Mouse (Mus musculus): ENCODE data around the gene Rabepk. TPM values are rescaled to one million over a fixed set of nuclear protein-coding genes. Genes with fewer than 3 reads are reported as not detected.
A peak's percentile ranks its signal among the peaks of the same experiment; 100 is the strongest.
"Not testable (repeated sequence)": the region's sequence is repeated elsewhere in the genome, so short reads cannot be mapped to it uniquely, and the experiment has no call there.

Gene Rabepk
- polyA plus RNA-seq, 1 experiment from 2014 or later = 40.3 TPM

DNA sequence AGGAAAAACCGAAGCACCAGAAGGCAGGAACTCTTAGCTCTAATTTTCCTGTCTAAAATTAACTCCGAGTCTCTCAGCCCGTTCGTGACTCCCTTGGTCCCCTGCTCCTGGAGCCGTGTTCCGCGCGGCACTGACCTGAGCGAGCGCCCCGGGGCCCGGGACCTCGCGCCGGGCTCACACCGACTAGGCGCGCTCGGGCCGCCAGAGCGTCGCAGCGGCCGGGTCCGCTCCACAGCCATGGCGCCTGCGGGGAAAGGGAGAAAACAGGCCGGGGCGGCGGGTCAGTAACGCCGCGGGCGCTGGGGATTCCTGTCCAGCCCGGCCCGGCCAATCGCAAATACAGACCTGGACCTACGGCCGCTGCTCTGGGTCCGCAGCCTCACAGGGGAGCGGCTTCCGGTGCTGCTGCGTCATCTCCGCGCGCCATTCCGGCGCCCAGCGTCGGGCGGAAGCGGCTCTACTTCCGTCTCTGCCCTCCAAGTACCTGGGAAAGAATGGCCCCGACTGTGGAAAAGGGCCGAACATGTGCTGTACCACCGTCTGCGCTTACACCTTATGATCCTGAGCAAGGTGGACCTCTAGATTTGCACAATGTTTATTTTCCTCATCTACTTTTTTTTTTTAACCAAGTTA, 26.2 kb upstream of the Rabepk start, which contains the start of gene Fbxw2:
Fbxw2 (minus strand) TSS at position 485 of the 633 bp plus-strand sequence.
- H3K4me3 ChIP-seq = peak within 1 kb of the TSS; percentile 89
- peaks cover 20% of the 10 kb centered on the region for H3K4me1 ChIP-seq
- H3K36me3 ChIP-seq = peaks cover 17% of the 10 kb centered on the region
- H3K9me3 ChIP-seq (replicated peaks) = peaks cover 14% of the 10 kb centered on the region; the same call in 1 of the 2 replicates
- DNase-seq (ENCODE audit: low spot score) = peak; percentile 93
- peak within 1 kb of the TSS; percentile 89 for H3K27ac ChIP-seq (replicated peaks)
- under 1% methylated on average over 57 of the region's 57 CpGs for WGBS
- H3K27me3 ChIP-seq (ENCODE audit: low read depth, poor library complexity, severe bottlenecking) = no peaks in the 10 kb centered on the region

DNA sequence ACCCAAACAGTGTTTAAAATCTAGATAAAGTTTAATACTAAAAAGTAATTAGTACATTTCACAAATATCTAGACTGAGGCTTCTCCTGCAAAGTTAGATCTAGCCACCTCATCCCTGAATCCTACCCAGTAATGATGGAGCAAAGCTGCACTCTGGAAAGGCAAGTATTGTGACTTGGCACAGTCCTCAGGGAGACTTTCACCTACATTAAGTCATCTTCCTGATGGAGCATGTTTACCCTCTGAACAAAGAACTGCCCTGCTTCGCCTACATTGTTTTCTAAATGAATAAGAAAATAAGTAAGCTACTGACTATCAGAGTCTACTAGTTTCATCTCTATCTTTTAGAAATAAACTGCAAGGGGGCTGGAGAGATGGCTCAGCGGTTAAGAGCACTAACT, 18.8 kb upstream of the Rabepk start:
- 89% methylated on average over 2 of the region's 2 CpGs for WGBS

DNA sequence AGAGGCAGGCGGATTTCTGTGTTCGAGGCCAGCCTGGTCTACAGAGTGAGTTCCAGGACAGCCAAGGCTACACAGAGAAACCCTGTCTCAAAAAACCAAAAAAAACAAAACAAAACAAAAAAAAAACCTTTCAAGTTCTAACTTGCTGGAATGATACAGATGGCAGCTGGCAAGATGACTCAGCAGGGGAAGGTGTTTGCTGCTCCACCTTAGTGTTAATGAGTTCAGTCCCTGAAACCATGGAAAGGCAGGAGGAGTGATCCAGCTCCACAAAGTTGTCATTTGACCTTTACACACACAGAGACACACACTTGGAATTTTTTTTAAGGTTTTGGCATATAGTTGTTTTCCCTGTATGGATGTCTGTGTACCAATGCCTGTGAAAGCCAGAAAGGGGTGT, 16.2 kb upstream of the Rabepk start:
- not testable (repeated sequence) for H3K9me3 ChIP-seq (replicated peaks); H3K27ac ChIP-seq (replicated peaks); H3K27me3 ChIP-seq (ENCODE audit: low read depth, poor library complexity, severe bottlenecking); H3K4me1 ChIP-seq; H3K4me3 ChIP-seq; DNase-seq (ENCODE audit: low spot score)
- H3K36me3 ChIP-seq = peaks cover 93% of the 10 kb centered on the region
- WGBS = 94% methylated on average over 2 of the region's 2 CpGs

More for the DNA sequence above, 18.8 kb upstream of the Rabepk start:
- no peaks in the 10 kb centered on the region for H3K4me1 ChIP-seq
- H3K36me3 ChIP-seq = peaks cover 84% of the 10 kb centered on the region
- no peaks in the 10 kb centered on the region for H3K9me3 ChIP-seq (replicated peaks)
- H3K4me3 ChIP-seq = no peak overlapping the region
- no peaks in the 10 kb centered on the region for H3K27me3 ChIP-seq (ENCODE audit: low read depth, poor library complexity, severe bottlenecking)
- H3K27ac ChIP-seq (replicated peaks) = no peak overlapping the region
- no peak for DNase-seq (ENCODE audit: low spot score)

DNA sequence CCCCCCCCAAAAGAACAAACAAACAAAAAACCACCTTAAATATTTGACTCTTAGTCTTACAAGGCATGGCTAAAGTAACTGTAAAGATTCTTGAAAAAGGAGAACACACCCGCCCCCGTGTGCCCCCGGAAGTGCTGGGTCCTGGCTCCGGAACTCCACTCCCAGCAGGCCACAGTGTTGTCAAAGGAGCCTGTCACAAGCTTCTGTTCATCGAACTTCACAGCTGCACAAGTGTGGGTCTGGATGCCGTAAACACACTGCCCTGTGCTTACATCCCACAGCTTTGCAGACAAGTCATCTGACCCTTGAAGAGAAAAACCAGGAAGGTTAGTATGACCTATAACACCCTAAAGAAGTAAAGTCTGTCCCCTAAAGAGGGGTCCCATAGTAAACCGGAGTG, 13.0 kb upstream of the Rabepk start:
- H3K36me3 ChIP-seq = peaks cover 98% of the 10 kb centered on the region

DNA sequence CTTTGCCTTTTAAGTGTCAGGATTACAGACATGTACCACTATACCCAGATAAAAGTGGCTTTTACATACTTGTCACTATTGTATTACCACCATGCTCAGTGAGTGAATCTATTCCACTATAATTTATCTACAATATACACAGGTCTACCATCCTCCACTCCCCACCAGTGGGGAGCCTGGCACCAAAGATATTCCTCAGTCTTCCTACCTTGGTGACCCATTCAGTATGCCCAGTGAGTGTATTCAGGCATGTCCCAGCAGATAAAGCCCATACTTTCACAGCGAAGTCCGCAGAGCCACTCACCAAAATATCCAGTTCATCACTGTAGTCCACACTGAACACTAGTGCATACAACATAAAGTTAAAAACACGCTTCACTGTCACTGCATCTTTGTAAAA, 11.1 kb upstream of the Rabepk start:
- H3K27ac ChIP-seq (replicated peaks) = no peak overlapping the region
- no peak overlapping the region for H3K4me3 ChIP-seq
- H3K9me3 ChIP-seq (replicated peaks) = no peaks in the 10 kb centered on the region
- WGBS = 96% methylated on average over 3 of the region's 3 CpGs
- DNase-seq (ENCODE audit: low spot score) = no peak
- H3K36me3 ChIP-seq = peaks cover 97% of the 10 kb centered on the region
- no peaks in the 10 kb centered on the region for H3K4me1 ChIP-seq
- no peaks in the 10 kb centered on the region for H3K27me3 ChIP-seq (ENCODE audit: low read depth, poor library complexity, severe bottlenecking)

More for the DNA sequence above, 13.0 kb upstream of the Rabepk start:
- Histone ChIP-seq H3K4me3 (no peak overlapping the region), H3K9me3 (replicated peaks) (no peaks in the 10 kb centered on the region), H3K27ac (replicated peaks) (no peak overlapping the region), H3K4me1 (no peaks in the 10 kb centered on the region), H3K27me3 (ENCODE audit: low read depth, poor library complexity, severe bottlenecking) (no peaks in the 10 kb centered on the region)
- 89% methylated on average over 7 of the region's 7 CpGs for WGBS
- DNase-seq (ENCODE audit: low spot score) = no peak

DNA sequence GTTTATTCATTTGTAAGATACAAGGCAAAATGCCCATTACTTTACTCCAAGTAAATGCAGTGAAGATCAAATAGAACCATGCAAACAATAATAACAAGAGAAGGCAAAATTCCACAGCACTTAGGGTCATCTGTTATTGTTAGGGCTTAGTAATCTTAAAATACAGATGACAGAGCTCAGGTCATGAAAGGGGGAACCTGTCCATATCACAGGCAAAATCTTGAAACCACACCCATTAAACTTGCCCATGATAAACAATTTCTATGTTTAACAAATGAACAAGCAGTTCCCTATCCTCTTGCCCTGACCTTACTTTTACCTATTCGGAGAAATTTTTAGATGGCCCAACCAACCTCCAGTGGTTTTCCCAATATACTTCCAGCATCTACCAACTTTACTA, 9.9 kb upstream of the Rabepk start:
- no peaks in the 10 kb centered on the region for H3K9me3 ChIP-seq (replicated peaks)
- no peak overlapping the region for H3K27ac ChIP-seq (replicated peaks)
- H3K36me3 ChIP-seq = peaks cover 97% of the 10 kb centered on the region
- no peak overlapping the region for H3K4me3 ChIP-seq
- 86% methylated on average over 1 of the region's 1 CpGs for WGBS
- no peak for DNase-seq (ENCODE audit: low spot score)
- H3K27me3 ChIP-seq (ENCODE audit: low read depth, poor library complexity, severe bottlenecking) = no peaks in the 10 kb centered on the region
- no peaks in the 10 kb centered on the region for H3K4me1 ChIP-seq

DNA sequence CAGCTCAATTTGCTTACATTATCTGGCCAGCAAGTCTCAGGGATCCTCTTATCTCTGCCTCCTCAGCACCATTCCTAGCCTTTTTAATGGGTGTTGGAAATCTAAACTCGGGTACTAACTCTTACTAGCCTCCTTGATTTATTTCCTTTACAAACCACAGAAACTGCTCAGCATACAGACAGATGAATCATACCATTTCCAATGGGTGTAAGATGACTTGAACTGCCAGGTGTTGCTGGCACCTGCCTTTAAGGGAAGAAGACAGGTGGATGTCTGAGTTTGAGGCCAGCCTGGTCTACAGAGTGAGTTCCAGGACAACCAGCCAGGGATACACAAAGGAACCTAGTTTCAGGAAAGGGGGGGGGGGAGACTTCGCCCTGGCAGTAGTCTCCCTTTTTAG, 8.3 kb upstream of the Rabepk start:
- no peak overlapping the region for H3K27ac ChIP-seq (replicated peaks)
- 93% methylated on average over 2 of the region's 2 CpGs for WGBS
- peaks cover 92% of the 10 kb centered on the region for H3K36me3 ChIP-seq
- H3K4me3 ChIP-seq = no peak overlapping the region
- H3K4me1 ChIP-seq = peaks cover 11% of the 10 kb centered on the region
- no peaks in the 10 kb centered on the region for H3K27me3 ChIP-seq (ENCODE audit: low read depth, poor library complexity, severe bottlenecking)
- no peak for DNase-seq (ENCODE audit: low spot score)
- H3K9me3 ChIP-seq (replicated peaks) = no peaks in the 10 kb centered on the region

DNA sequence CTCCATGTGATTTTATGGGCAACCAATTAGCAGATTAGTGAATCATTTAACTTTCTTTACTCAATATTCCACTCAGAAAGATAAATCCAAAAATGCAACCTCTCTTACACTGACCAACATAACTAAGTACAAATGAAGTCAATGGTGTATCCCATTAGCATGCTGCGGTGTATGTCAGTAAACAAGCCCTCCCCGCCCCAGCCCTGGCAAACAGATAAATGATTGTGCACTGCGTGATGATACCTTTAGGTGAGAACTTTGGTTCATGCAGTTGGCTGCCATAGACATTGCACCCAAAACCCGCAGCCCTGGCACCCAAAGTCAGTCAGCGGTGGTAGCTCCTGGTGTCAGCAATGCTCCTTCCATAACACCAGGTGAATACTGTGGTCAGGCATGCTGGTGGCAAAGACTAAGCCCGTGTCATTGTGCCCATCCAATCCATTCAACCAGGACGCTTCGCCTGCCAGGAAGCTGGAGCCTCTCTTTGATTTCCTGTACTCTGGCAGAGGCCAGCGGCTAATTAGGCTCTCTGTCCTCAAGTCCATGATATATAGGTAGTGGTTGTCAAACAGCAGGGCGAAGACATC, 5.7 kb upstream of the Rabepk start:
- Histone ChIP-seq H3K27me3 (ENCODE audit: low read depth, poor library complexity, severe bottlenecking) (no peaks in the 10 kb centered on the region), H3K9me3 (replicated peaks) (no peaks in the 10 kb centered on the region), H3K36me3 (peaks cover 66% of the 10 kb centered on the region), H3K4me1 (peaks cover 13% of the 10 kb centered on the region), H3K27ac (replicated peaks) (no peak overlapping the region), H3K4me3 (no peak overlapping the region)
- 96% methylated on average over 10 of the region's 10 CpGs for whole genome bisulfite sequencing
- no peak for DNase-seq (ENCODE audit: low spot score)

DNA sequence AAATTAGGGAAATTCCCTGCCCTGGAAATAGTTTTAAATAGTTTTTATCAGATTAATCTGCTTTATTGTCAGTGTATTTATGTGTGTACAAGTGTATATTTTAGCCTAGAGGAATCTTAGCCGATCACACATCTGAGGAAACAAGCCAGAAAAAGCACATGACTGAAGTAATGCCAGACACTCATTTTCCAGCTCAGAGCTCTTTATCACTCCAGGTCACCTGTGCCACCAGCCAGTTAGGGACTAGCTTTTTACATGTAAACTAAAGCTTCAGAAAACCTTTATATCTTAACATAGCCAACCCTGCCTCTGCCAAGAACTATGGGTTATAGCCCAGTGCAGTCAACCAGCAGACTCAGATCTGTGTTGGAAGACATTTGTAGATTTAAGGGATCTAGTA, 5.1 kb upstream of the Rabepk start:
- H3K4me1 ChIP-seq = peaks cover 19% of the 10 kb centered on the region
- no peaks in the 10 kb centered on the region for H3K27me3 ChIP-seq (ENCODE audit: low read depth, poor library complexity, severe bottlenecking)
- no peaks in the 10 kb centered on the region for H3K9me3 ChIP-seq (replicated peaks)
- no peak overlapping the region for H3K27ac ChIP-seq (replicated peaks)
- no peak overlapping the region for H3K4me3 ChIP-seq
- DNase-seq (ENCODE audit: low spot score) = no peak
- peaks cover 59% of the 10 kb centered on the region for H3K36me3 ChIP-seq
- 93% methylated on average over 1 of the region's 1 CpGs for whole genome bisulfite sequencing

DNA sequence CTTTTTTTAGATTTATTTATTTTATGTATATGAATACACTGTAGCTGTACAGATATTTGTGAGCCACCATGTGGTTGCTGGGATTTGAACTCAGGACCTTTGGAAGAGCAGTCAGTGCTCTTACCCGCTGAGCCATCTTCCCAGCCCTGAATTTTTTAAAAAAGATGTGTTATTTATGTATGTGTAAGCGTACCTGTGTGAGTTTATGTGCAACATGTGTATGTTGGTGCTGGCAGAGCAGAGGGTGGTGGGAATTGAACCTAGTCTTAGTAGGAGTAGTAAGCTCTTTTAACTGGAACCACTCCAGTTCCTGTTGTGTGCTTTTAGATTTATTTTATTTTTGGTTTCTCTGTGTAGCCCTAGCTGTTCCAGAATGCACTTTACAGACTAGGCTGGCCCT, 4.5 kb upstream of the Rabepk start:
- no peak for DNase-seq (ENCODE audit: low spot score)
- no peak overlapping the region for H3K27ac ChIP-seq (replicated peaks)
- no peak overlapping the region for H3K4me3 ChIP-seq
- H3K4me1 ChIP-seq = peaks cover 25% of the 10 kb centered on the region
- no peaks in the 10 kb centered on the region for H3K27me3 ChIP-seq (ENCODE audit: low read depth, poor library complexity, severe bottlenecking)
- 92% methylated on average over 2 of the region's 2 CpGs for WGBS
- no peaks in the 10 kb centered on the region for H3K9me3 ChIP-seq (replicated peaks)
- peaks cover 53% of the 10 kb centered on the region for H3K36me3 ChIP-seq

DNA sequence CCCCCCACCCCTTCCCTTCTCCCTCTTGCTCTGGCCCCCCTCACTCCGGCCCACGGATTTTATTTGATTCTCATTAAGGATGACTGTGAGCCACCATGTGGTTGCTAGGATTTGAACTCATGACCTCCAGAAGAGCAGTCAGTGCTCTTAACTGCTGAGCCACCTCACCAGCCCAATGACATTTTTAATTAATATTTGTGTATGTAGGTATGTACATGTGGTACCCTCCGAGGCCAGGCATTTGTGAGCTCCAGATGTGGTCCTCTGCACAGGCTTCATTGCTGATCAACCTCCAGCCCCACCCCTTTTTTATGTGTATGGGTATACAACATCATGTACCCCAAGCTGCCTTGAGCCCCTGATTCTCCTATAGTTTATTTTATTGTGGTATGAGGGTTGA, 4.0 kb upstream of the Rabepk start:
- Histone ChIP-seq H3K36me3 (peaks cover 48% of the 10 kb centered on the region), H3K27me3 (ENCODE audit: low read depth, poor library complexity, severe bottlenecking) (no peaks in the 10 kb centered on the region), H3K27ac (replicated peaks) (no peak overlapping the region), H3K4me1 (peaks cover 29% of the 10 kb centered on the region), H3K9me3 (replicated peaks) (no peaks in the 10 kb centered on the region), H3K4me3 (peak overlapping the region; percentile 71)
- 89% methylated on average over 3 of the region's 3 CpGs for WGBS
- no peak for DNase-seq (ENCODE audit: low spot score)

DNA sequence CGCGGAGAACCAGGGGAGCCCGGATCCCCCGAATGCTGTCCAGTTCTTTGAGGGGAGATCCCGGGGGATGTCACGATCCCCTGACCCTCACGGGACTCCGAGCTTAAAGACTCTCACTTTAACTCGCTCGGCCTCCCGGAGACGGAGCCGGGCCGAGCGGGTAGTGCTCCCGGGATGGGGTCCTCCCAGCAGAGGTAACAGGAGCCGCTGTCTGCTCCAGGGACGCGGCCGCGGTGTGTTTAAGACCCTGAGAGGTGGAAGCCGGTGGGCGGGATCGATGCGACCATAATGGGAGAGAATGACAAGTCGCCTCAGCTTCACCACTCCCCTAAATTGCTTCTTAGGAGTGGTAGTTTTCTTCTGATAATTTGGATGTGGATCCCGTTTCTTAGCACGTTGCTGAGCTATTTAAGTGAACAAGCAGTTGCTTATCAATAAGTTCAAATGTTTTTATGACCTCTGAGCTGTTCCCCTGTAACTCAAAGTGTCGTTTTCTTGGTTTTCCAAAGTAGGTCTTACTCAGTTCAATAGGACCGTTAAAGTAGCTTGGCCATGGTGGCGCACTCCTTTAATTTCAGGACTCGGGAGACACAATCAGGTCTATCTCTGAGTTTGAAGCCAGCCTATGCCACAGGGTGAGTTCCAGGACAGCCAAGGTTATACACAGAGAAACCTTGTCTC, 3.0 kb upstream of the Rabepk start:
- Histone ChIP-seq H3K4me1 (peaks cover 31% of the 10 kb centered on the region), H3K36me3 (peaks cover 38% of the 10 kb centered on the region), H3K4me3 (peak overlapping the region; percentile 71), H3K27ac (replicated peaks) (peak overlapping the region; percentile 90)
- under 1% methylated on average over 26 of the region's 32 CpGs for WGBS
- peak; percentile 27 for DNase-seq (ENCODE audit: low spot score)
- H3K9me3 ChIP-seq (replicated peaks); H3K27me3 ChIP-seq (ENCODE audit: low read depth, poor library complexity, severe bottlenecking): not testable (repeated sequence)
